Mouse (Mus musculus) thymus, postnatal 25 days (tissue): ENCODE data around the gene Hnrnpa2b1.
"Not testable (repeated sequence)": the region's sequence is repeated elsewhere in the genome, so short reads cannot be mapped to it uniquely, and the experiment has no call there.

Experiments used
- DNase-seq: peaks from one replicate; pipeline ENCODE4 v3.0.0; 2022

The Hnrnpa2b1 gene

DNA sequence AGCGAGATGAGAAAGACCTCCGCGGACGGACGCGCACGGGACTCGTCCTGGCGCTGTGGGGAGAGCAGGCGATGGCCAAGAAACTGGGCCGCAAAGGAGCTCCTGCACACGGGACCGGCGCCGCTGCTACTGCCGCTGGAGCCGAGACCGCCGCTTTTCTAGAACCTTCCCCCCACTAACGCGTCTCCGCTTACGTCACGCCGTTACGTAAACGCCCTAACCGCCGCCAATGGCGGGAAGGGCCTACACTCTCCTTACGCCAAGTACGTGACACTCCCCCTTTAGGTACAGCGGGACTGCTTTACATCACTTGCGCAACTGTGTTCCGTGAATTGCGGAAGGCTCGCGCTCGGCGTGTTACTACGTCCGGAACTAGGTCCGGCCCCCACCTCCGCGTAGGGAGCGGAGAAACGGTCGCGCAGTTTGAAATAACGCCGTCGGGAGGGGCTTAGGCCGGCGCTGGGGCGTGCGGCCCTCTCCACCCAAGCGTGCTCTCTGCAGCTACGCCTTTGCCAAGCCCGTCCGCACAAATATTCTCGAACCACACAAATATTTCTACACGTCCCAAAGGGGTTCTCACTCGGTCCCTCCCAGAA is at the start of gene Hnrnpa2b1:
TSS of gene Hnrnpa2b1 (minus strand) at position 180 of the 596 bp plus-strand sequence.
- DNase-seq, result peak; percentile 100

DNA sequence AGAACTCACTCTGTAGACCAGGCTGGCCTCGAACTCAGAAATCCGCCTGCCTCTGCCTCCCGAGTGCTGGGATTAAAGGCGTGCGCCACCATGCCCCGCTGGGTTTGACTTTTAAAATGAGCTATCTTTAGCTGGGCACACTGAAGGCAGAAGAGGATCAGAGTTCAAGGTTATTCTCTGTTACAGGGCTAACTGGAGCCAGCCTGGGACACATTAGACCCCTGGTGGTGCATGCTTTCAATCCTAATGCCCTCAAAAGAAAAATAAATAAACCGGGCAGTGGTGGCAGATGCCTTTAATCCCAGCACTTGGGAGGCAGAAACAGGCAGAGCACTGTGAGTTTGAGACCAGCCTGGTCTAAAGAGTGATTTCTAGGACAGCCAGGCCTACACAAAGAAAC is 45.2 kb upstream of the Hnrnpa2b1 start:
- DNase-seq, result no peak

DNA sequence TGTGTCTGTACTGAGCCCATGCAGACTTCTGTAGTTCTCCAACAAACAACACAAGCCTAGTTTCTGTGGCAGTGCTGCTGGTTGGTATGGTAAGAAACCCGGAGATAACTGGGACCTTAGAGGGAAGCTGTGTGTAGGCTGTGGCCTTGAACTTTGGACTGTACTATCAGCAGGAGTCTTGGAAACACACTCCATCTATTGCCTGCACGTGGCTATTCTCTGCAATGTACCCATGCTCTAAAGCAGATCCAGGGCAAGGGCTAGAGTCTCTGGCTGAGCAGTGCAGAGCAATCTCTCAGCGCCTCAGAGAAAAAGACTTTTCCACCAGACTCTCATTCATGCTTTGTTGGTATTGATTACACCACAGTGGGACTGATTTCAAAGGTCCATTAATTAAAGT is 44.1 kb upstream of the Hnrnpa2b1 start:
- no peak for DNase-seq

DNA sequence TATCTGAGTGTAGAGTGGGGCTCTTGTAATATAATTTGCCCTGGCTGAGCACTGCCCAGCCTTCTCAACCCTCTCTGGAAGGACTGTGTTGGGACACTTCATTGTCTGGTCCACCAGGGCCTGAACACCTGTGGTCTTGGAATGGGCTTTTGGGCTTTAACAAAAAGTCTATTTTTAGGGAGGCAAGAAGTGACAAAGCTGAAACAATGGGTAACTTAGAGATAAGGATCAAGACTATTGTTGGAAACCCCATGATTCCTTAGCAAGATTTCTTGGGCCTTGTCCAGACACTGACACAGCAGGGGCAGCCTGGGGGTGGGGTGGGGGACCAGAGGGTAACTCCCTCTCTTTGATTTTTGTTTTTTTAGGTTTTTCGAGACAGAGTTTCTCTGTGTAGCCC is 41.3 kb upstream of the Hnrnpa2b1 start:
- DNase-seq, result no peak

DNA sequence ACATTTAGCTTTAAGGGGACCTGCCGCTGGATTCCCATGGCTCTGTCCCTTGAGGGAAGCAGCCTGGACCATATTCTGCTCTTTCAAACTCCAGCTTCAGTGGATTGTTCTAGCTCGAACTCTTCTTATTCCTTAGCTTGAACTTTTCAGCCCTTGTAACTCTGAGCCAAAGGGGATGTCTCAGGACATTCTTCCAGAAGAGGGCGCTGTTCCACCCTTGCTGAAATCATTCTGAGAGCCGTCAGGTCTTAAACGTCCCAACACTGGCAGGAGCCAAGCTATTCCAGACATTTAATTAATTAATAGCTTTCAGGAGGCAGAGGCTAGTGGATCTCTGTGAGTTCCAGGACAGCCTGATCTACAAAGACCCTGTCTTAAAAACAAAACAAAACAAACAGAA is 40.4 kb upstream of the Hnrnpa2b1 start:
- peak; percentile 71 for DNase-seq

DNA sequence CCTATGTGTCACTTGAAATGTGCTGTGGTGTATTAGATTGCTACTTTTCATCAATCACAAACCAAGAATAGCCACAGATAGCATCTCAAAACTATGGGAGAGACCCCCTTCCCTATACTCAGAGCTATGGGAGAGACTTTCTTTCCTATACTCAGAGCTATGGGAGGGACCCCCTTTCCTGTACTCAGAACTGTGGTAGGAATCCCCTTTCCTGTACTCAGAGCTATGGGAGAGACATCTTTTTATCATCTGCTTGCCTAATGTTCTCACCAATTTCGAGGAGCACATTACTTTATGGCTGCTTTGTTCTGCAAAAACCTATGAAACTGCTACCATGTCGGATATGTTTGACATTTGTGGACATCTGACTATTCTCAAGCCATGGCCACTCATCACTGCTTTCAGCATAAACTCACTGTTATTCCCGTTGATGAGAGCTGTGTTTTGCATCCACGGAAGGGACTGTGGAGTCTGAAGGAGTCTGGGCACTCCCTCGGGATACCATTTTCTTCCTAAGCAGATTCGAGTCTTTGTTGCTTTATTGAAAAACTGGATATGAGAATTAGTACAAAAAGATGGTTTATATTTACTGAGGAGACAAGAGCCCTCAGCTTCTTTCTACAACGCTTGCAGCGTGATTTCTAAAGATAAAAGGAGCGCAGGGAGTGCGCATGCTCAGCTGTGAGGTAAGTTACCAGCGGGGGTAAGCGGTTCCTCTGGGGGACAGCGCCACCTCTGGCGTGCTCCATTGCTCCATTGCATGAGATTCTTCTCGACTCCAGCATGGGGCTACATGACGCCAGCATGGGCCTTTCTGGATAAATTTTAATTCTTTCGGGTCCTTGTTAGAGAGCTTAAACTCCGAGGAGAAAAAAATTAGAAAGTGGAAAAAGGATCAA is 39.3 kb upstream of the Hnrnpa2b1 start:
- DNase-seq, result peak; percentile 81

DNA sequence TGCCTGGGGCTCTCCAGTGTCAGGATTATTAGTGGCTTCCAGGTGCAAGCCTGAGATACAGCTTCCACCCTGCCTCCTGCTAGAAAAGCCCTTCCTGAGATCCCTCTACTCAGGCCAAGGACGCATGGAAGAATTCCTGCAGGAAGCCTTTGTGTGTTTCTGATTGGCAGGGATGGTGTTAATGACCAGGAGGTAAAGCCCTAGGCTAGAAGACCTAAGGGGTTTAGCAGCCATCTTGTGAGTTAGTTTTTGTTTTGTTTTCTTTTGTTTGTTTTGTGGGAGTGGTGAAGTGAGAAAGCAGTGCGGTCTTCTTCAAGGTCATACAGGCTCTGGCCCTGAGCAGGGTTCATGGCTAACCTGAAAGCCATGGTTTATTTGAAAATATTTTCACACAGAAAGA is 37.9 kb upstream of the Hnrnpa2b1 start:
- no peak for DNase-seq

DNA sequence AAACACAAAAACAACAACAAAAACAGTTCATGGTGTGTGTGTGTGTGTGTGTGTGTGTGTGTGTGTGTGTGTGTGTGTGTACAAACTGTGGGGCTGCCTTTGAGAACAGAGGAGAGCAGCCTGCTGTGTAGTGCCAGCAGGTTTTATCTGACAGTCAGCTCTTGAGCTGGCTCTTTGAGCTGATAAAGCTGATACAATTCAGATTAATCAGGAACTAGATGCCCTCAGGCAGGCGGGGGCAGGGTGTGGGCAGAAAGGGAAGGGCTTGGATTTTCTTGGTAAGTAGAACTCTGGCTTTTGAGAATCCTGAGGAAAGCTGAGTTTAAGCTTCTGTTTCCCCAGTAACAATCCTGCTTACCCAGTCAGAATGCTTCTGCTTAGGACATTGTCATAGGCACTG is 36.0 kb upstream of the Hnrnpa2b1 start:
- DNase-seq, result no peak

DNA sequence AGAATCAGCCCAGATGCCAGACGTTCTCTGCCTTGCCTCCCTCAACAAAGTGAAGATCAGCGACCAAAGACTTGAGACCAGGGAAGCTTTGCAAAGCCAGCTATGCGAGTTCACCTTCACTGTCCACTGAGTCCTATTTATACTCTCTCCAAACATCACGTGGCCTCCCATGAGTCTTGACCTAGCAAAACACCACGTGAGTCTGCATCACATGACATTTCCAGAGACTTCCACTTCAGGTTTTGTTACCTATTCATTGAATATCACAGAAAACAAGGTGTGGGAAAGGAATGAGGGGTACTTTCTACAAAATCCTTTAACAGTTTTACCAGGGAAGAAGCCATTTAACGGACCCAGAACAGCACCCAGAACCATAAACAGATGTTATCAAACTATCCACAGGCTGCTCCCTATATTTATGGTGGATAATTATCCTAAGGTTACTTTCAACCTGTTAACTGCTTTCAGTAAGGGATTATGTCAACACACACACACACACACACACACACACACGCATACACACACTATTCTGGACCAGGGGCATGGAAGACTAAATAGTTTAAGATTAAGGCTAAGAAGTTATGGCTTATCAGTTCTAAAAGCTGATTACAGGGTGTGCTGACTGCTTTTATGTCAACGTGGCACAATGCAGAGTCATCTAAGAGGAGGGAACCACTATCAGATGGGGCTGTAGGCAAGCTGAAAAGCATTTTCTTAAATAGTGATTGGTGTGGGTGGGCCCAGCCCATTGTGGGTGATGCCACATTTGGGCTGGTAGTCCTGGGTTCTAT is 27.8 kb upstream of the Hnrnpa2b1 start:
- DNase-seq, result no peak

DNA sequence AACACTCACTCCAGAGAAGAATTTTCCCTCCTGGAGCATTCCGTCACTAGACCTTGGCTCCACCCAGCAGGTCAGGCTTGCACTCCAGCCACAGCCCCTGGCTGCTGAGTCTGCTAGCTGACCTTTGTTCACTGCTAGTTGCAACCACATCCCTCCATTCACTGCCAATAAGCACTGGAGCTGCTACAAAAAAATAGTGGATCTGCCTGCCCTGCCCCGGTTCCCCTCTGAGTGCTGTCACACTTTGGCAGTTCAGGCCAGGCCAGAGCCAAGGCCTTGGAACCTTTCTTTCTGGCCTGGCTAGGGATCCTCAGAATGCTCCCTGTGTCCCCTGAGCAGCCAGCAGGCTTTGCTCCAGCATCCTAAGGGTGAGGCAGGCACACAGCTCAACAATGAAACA is 20.1 kb upstream of the Hnrnpa2b1 start:
- no peak for DNase-seq

DNA sequence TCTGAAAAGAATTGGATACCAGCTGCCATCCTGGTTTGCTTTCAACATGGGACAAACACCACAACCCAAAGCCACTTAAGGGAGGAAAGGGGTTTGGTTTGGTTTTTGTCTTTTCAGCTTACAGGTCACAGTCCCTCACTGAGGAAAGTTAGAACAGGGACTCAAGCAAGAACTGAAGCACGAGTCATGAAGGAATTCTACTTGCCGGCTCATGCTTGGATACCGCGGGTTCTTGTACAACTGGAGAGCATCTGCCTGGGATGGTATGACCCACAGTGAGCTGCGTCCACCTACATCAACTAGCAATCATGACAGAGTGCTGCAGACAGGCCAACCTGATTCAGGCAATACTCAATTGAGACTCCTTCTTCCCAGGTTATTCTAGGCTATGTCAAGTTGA is 17.0 kb upstream of the Hnrnpa2b1 start:
- DNase-seq, result no peak

DNA sequence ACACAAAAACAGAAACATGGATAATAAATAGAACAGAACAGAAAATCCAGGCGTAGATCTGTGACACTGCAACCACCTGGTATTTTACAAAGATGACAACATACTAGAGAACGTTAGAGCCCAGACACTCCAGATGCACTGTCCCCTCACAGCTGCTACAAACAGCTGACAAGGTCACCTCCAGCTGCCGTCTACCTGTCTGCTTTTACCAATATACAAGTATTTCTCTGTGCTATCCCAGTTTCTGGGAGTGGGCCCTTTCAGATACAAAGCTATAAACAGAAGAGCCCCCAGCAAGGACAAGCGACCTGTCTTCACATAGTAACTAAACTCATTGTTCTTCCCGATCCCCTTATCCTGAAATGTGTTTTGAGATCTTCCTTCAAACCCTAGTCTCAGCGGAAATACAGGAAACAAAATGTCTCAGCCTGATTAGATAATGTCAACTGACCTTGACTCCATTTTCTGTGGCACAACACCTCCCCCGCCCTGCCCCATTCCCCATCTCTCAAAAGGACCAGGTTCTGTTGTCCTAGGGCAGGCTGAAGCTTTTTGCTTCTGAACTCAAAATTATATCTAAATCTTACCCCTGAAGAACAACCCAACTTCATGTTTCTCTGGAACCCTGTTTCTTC is 16.5 kb upstream of the Hnrnpa2b1 start:
- no peak for DNase-seq

DNA sequence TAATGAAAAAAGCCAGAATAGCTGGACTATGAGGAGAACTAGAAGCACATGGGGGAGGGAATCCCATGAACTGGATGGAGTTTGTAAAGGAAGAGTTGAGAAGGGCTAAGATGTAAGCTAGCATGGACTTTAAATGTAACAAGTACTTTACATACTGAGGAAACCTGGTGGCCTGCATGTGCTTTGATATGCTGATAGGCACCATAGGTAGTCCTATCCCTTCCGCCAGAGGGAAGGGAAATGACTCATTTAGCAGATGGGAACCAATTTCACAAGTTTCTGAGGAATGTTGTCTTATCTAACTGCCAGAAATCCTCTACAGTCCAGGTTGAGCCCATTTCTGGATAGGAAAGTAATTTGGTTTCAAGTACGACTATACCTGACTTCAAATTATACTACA is 16.0 kb upstream of the Hnrnpa2b1 start:
- no peak for DNase-seq

DNA sequence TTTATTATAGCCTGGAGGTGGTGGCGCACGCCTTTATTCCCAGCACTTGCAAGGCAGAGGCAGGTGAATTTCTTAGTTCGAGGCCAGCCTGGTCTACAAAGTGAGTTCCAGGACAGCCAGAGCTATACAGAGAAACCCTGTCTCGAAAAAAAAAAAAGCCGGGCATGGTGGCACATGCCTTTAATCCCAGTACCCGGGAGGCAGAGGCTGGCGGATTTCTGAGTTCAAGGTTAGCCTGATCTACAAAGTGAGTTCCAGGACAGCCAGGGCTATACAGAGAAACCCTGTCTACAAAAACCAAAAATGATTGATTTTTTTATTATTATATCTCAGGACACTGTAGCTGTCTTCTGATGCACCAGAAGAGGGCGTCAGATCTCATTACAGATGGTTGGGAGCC is 14.9 kb upstream of the Hnrnpa2b1 start:
- not testable (repeated sequence) for DNase-seq

DNA sequence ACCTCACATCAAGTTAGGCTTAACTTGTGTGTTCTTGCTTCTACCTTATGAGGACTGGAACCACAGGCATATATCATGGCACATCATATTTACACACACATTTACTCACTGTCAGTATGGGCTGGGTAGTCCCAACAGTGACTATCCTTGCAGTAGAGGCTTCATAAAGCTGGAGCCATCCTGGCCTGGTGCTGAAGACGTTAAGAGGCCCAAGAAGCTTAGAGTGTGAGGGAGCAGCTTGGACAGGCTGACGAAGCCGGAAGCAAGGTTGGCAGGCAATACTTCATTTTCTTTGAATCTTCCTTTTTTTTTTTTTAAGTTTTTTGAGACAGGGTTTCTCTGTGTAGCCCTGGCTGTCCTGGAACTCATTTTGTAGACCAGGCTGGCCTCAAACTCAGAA is 14.2 kb upstream of the Hnrnpa2b1 start:
- DNase-seq, result no peak

DNA sequence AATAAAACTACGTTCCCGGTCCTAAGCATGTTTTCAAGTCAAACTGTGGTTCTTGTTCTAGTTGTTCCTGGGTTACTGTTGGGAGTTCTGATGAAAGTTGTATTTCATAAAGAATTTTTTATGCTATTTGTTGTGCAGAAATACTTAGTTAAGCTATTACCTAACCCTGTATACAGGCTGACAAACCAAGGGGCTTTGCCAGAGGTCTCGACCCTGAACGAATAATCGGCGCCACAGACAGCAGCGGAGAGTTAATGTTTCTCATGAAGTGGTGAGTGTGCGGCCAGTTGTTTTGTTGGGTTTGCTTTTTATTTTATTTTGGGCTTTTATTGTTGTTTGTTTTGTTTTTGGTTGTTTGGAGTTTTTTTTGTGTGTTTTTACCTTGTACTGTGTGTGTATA is 11.9 kb upstream of the Hnrnpa2b1 start:
- no peak for DNase-seq

DNA sequence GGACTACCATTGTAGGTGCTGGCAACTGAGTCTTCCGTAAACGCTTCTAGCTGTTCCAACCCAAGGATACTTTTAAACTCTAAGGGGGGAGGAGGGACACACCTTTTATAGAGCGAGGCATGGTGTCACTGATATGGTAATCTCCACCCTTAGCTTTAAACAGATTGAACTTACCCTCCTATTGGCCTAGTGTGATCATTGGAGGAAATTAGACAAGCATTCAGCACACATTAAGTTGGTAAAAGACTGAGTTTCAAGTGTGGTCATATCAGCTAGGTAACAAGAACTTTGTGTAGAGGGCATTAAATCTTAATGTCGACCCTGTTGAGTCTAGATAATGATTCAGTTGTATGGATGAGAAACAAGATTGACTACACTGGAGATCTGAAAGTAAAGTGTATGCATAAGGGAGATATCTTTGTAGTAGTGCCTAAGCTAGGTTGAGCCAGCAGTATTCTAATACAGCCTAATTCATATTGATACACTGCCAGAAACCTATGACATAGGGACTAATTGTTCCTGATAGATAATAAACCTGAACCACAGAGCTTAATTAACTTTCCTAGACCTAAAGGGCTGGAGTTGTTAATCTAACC is 9.5 kb upstream of the Hnrnpa2b1 start:
- DNase-seq, result no peak

DNA sequence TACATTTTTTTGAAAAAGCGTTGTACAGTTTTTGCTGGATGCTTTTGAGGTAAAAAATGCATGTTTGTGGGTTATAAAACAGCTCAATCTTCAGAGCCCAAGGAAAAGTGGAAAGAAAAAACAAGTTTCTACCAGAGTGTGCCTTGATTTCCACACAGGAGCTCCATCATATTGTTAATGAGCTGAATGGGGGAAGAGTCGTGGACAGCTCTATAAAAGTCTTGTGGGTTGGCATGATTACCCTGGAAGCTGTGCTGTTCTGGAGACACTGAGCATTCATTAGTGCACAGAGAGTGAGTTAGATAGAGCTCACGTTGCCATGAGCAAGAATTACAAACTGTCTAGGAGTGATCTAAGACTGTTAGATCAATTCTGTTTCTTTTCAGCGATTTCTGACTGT is 2.5 kb upstream of the Hnrnpa2b1 start:
- no peak for DNase-seq

DNA sequence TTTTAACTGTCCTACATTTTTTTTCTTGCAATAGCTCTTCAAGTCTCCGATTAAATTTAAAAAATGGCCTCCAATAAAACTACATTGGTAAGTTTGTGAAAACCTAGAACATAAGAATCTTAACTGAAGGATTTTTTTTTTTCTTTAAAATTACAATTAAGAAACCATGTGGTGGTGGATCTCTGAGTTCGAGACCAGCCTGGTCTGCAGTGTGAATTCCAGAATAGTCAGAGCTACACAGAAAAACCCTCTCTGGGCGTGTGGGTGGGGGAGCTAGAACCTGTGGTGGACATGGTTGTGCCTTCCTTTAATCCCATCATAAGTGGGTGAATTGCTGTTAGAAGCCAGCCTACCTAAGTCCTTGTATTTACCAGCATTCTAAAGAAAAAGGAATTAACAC is 2.1 kb upstream of the Hnrnpa2b1 start:
- DNase-seq, result peak; percentile 14

DNA sequence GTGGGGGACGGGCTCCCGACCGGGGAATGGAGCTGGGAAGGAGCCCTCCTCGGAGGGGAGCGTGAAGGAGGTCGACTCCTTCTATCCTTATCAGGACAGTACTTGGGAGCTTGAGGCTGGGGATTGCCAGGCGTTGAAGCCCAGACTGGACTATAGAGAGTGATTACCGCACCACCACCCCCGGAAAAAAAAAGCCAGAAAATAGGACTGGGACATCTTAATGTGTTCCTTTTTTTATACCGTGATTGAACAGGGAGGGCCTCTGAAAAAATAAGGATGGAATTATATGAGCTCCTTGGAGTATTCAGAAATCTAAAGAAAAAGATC is 1.4 kb upstream of the Hnrnpa2b1 start:
- DNase-seq, result no peak

DNA sequence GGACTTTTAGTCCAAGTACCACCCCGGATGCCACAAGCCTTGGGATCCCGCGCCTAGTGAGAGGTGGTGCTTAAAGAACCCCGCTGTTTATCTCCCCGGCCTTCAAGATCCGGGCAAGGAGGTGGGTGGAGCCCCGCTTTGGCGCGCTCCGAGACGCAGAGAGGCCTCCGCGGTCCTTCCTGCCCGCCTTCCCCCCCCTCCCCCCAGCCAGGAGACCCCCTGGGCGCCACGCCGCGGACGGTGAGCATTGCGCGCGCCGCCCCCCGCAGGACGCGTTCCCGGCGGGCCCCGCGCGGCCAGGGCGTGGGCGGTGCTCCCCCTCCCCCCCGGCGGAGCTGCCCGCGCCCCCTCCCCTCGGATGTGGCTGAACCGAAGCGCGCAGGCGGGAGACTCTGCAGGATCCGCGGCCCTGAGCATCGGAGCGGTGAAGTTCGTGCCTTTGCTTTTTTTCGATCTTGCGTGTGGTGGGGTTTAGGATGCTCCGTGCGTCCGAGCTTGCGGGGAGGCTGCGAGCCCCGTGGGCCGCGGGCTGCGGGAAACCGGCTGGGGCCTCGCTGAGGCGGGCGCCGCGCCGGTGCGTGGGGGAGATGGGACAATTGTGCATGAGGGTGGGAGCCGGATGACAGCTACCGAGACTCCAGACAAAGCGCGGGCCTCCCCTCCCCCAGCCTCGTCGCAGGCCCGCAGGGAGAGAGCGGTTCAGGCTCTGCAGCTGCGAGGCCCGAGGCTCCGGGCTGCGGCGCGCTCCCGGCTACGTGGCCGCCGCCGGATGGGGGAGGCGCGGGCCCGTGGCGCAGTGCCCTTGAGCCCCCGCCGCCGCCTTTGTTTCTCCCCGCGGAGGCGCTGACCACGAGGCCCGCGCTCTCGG is 851 bp upstream of the Hnrnpa2b1 start, which contains the start of gene Cbx3:
TSS of gene Cbx3 (plus strand) at position 50 of the 868 bp plus-strand sequence.
- peak; percentile 92 for DNase-seq
